In the genomic region with DNA sequence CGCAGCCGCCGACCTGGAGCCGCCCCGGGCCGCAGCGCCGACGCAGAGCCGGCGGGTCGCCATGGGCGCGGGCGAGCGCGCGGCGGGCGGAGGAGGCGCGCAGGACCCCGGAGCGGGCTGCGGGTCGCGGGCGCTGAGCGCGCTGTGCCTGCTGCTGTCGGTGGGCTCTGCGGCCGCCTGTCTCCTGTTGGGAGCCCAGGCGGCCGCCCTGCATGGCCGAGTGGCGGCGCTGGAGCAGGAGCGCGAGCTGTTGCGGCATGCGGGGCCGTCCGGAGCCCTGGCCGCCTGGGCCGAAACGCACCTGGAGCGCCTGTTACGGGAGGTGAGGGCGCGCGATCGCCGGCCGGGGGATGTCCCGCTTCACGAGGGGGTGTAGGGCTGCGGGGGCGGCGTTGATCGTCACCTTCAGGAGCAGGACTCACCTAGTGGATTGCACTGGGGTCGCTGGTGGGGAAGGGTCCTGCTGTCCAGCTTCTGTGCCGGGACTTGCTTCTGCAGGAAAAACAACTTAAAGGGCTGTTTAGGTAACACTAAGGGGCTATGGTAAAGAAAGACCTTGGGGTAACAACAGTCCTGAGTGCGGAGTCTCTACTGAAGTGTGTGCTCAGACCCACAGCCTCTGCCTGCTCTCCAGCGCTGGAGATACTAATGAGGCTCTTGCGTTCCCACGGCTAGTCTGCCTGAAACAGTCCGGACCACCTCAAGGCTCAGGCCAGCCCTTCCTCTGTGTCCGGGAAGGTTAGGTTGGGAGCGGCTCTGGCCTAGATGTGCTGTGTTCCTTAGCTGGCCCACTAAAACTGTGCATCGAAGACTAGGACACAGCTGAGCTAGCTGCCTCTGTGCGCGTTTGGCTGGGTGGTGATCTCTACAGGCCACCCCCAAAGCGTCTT, we compare ENCODE assay signal across 7 mouse cellular contexts. TPM values are rescaled to one million over a fixed set of nuclear protein-coding genes. Genes with fewer than 3 reads are reported as not detected.
DNase-seq lines count a peak whose midpoint lies in the region; ATAC-seq and TF ChIP-seq lines count a peak whose summit lies in the region.

No protein-coding gene starts in this region.

- peak overlapping the region; percentile 95 for H3K4me2 ChIP-seq in forebrain, embryonic 15.5 days (replicated peaks)
- H3K4me2 ChIP-seq in hindbrain, embryonic 14.5 days (replicated peaks): peak overlapping the region; percentile 91
- H3K4me2 ChIP-seq in limb, embryonic 15.5 days: peak overlapping the region; percentile 90
- peak overlapping the region; percentile 76 for H3K4me2 ChIP-seq in myocyte (ENCODE audit: low read depth)

- 3% methylated on average over 71 of the region's 74 CpGs for WGBS in forebrain, embryonic 15.5 days
- WGBS in hindbrain, embryonic 14.5 days: 2% methylated on average over 72 of the region's 74 CpGs
- 2% methylated on average over 71 of the region's 74 CpGs for WGBS in limb, embryonic 15.5 days

- H3ac ChIP-seq in myocyte (ENCODE audit: control insufficient read depth, insufficient read length): peak overlapping the region; percentile 68

- peak overlapping the region; percentile 83 for H3K4me3 ChIP-seq in E14TG2a.4 (replicated peaks; ENCODE audit: low read length)
- H3K4me3 ChIP-seq in forebrain, embryonic 15.5 days: peak overlapping the region; percentile 54
- H3K4me3 ChIP-seq in hindbrain, embryonic 14.5 days (replicated peaks; ENCODE audit: low read length): peak overlapping the region; percentile 45
- peak overlapping the region; percentile 71 for H3K4me3 ChIP-seq in limb, embryonic 15.5 days
- no peak overlapping the region for H3K4me3 ChIP-seq in myocyte

- peaks cover 9% of the 10 kb centered on the region for H3K9me3 ChIP-seq in E14TG2a.4 (ENCODE audit: low read length)
- no peaks in the 10 kb centered on the region for H3K9me3 ChIP-seq in forebrain, embryonic 15.5 days
- H3K9me3 ChIP-seq in hindbrain, embryonic 14.5 days (ENCODE audit: control insufficient read depth, low read length): no peaks in the 10 kb centered on the region
- no peaks in the 10 kb centered on the region for H3K9me3 ChIP-seq in limb, embryonic 15.5 days

- peak overlapping the region; percentile 38 for H3K9ac ChIP-seq in forebrain, embryonic 15.5 days (replicated peaks)
- peak overlapping the region; percentile 63 for H3K9ac ChIP-seq in hindbrain, embryonic 14.5 days
- H3K9ac ChIP-seq in limb, embryonic 15.5 days: peak overlapping the region; percentile 57

- no peaks in the 10 kb centered on the region for H3K79me2 ChIP-seq in myocyte (ENCODE audit: control insufficient read depth, insufficient read depth)

- TF ChIP-seq CTCF in E14TG2a.4 (conservative IDR thresholded peaks at IDR 0.05; ENCODE audit: low read length): no peak

- H3K27ac ChIP-seq in forebrain, embryonic 15.5 days (replicated peaks): no peak overlapping the region
- no peak overlapping the region for H3K27ac ChIP-seq in hindbrain, embryonic 14.5 days
- H3K27ac ChIP-seq in limb, embryonic 15.5 days: peak overlapping the region; percentile 82

- no peak for TF ChIP-seq POLR2A in myocyte (IDR thresholded peaks at IDR 0.05; ENCODE audit: insufficient read length, low read depth)

- peak; percentile 79 for ATAC-seq in forebrain, embryonic 15.5 days (replicated peaks)
- peak; percentile 66 for ATAC-seq in hindbrain, embryonic 14.5 days (ENCODE audit: low FRiP score)
- ATAC-seq in limb, embryonic 15.5 days (ENCODE audit: insufficient number of reproducible peaks, low FRiP score, low TSS enrichment, low read depth): peak; percentile 62

- H3K27me3 ChIP-seq in E14TG2a.4 (ENCODE audit: insufficient read depth, low read length) (peaks cover 52% of the 10 kb centered on the region), myocyte (ENCODE audit: control insufficient read depth, insufficient read depth, insufficient read length) (peaks cover 25% of the 10 kb centered on the region)
- H3K27me3 ChIP-seq in forebrain, embryonic 15.5 days: 0 out of 2 replicates have a peak, but pooled peaks cover 3% of the 10 kb centered on the region
- H3K27me3 ChIP-seq in hindbrain, embryonic 14.5 days (ENCODE audit: control insufficient read depth, insufficient read depth, low read length): peaks cover 14% of the 10 kb centered on the region; the same call in 1 of the 2 replicates
- H3K27me3 ChIP-seq in limb, embryonic 15.5 days: no peaks in the 10 kb centered on the region; the same call in 1 of the 2 replicates

- peak; percentile 50 for DNase-seq in R1 (ENCODE audit: low read depth, low spot score)
- DNase-seq in hindbrain, embryonic 14.5 days (ENCODE audit: low spot score): peak; percentile 63
- DNase-seq in thymus, postnatal 14 days: peak; percentile 19

- H3K4me1 ChIP-seq in E14TG2a.4 (replicated peaks; ENCODE audit: low read depth, low read length): peaks cover 6% of the 10 kb centered on the region
- H3K4me1 ChIP-seq in forebrain, embryonic 15.5 days: peaks cover 10% of the 10 kb centered on the region; the same call in 1 of the 2 replicates
- H3K4me1 ChIP-seq in hindbrain, embryonic 14.5 days (replicated peaks; ENCODE audit: control insufficient read depth, insufficient read depth, low read length): no peaks in the 10 kb centered on the region
- H3K4me1 ChIP-seq in limb, embryonic 15.5 days: peaks cover 17% of the 10 kb centered on the region; the same call in 1 of the 2 replicates

- H3K36me3 ChIP-seq in E14TG2a.4 (ENCODE audit: insufficient read depth, low read length): no peaks in the 10 kb centered on the region
- H3K36me3 ChIP-seq in forebrain, embryonic 15.5 days: no peaks in the 10 kb centered on the region
- no peaks in the 10 kb centered on the region for H3K36me3 ChIP-seq in hindbrain, embryonic 14.5 days (replicated peaks; ENCODE audit: control insufficient read depth, insufficient read depth)
- peaks cover under 1% of the 10 kb centered on the region; the same call in 1 of the 2 replicates for H3K36me3 ChIP-seq in limb, embryonic 15.5 days
- H3K36me3 ChIP-seq in myocyte (ENCODE audit: control insufficient read depth, insufficient read depth): no peaks in the 10 kb centered on the region

TF ChIP-seq in myocyte, 11 proteins besides CTCF, POLR2A, EP300 and RAD21:
- TF ChIP-seq POLR2AphosphoS2 (IDR thresholded peaks at IDR 0.05; ENCODE audit: insufficient read length, low read depth) (no peak), REST (IDR thresholded peaks at IDR 0.05; ENCODE audit: insufficient read depth, insufficient read length) (no peak), MAX (IDR thresholded peaks at IDR 0.05; ENCODE audit: low read depth) (no peak), CEBPB (IDR thresholded peaks at IDR 0.05; ENCODE audit: insufficient read depth, poor library complexity, severe bottlenecking) (no peak), TCF12 (IDR thresholded peaks at IDR 0.05; ENCODE audit: insufficient read depth, poor library complexity, severe bottlenecking) (no peak)
TF ChIP-seq in myocyte: peak in this region for 0.

RNA-seq across cellular contexts. Expression of gene Col23a1, which starts 0.6 kb away (rescaled TPM):
- polyA plus RNA-seq in forebrain, embryonic 15.5 days (2015; fragmentation: Nextera tagmentation; extraction: Ambion mirVana): 3.3 and 4.1 TPM in 2 replicates
- polyA plus RNA-seq in hindbrain, embryonic 14.5 days (2014; fragmentation: Nextera tagmentation; extraction: Ambion mirVana): 10.2 and 10.7 TPM in 2 replicates
- 18.9 and 23.6 TPM in 2 replicates for polyA plus RNA-seq in limb, embryonic 15.5 days (2015; fragmentation: Nextera tagmentation; extraction: Ambion mirVana)
- polyA plus RNA-seq in myocyte (2012; fragmentation: generic; extraction: Trizol): 10.3 TPM

RNA-seq across cellular contexts. Expression of gene BC049762, which starts 27.5 kb away (rescaled TPM):
- 0.26 and 0.33 TPM in 2 replicates for polyA plus RNA-seq in forebrain, embryonic 15.5 days (2015; fragmentation: Nextera tagmentation; extraction: Ambion mirVana)
- 0.25 and 0.54 TPM in 2 replicates for polyA plus RNA-seq in hindbrain, embryonic 14.5 days (2014; fragmentation: Nextera tagmentation; extraction: Ambion mirVana)
- polyA plus RNA-seq in limb, embryonic 15.5 days (2015; fragmentation: Nextera tagmentation; extraction: Ambion mirVana): 0.33 and 0.50 TPM in 2 replicates
- not detected for polyA plus RNA-seq in myocyte (2012; fragmentation: generic; extraction: Trizol)

RNA-seq across cellular contexts. Expression of gene Clk4, which starts 28.8 kb away (rescaled TPM):
- polyA plus RNA-seq in forebrain, embryonic 15.5 days (2015; fragmentation: Nextera tagmentation; extraction: Ambion mirVana): 153 and 164 TPM in 2 replicates
- 132 and 144 TPM in 2 replicates for polyA plus RNA-seq in hindbrain, embryonic 14.5 days (2014; fragmentation: Nextera tagmentation; extraction: Ambion mirVana)
- polyA plus RNA-seq in limb, embryonic 15.5 days (2015; fragmentation: Nextera tagmentation; extraction: Ambion mirVana): 115 and 119 TPM in 2 replicates
- polyA plus RNA-seq in myocyte (2012; fragmentation: generic; extraction: Trizol): 12.4 TPM
